Mouse (Mus musculus): ENCODE measurements around the gene Sox5.

Sox5 gene

DNA sequence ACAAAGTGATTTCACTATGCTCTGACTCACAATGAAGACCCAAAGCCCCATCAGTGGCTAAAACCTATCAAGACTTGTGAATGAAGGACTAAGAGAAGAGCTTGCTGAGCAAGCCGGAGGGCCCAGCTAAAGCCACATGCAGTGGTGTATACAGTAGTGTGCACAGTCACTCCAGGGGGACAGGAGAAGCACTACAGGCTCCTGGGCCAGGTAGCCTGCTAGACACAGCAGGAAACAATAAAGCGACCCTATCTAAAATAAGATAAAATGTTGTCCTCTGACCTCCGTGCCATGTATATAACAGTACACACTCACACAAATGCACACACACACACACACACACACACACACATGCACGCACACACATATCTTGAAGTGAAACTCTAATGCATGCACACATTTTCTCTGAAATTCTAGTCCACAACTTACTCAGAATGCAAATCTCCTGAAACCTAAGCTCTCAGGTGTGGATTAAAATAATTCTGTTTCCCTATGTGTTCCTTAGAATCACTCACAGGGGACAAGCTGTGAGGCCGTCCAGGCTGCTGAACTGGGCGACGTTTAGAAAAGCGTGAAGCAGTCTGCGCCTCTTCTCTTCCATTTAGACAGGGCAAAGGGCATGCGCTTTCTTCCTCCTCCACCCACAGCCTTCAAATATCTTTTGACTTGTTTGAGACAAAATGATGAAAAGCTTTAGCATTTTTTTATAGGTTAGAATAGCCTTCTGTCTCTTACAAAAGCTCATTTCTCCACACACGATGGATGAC is 197.5 kb downstream of the Sox5 start:
- no peak for DNase-seq (ENCODE audit: extremely low spot score, low spot score)

DNA sequence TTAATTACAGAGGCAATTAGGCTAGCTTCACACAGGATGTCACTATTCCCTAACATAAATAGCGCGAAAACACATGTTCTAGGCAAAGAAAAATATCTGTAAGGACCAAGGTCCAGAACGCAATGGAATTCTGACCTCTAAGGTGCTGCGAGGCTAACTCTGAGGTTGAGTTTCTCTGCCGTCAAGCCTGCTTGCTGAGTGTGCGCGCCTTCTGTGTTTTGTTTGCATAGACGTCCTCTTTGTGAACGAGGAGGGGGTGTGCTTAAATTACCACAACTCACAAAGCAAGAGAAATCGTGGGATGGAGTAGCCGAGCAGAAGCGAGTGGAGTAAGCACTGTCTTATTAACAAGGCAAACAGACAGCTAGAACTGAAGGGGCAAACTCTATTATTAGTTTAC is 202.5 kb downstream of the Sox5 start:
- no peak for DNase-seq (ENCODE audit: extremely low spot score, low spot score)

DNA sequence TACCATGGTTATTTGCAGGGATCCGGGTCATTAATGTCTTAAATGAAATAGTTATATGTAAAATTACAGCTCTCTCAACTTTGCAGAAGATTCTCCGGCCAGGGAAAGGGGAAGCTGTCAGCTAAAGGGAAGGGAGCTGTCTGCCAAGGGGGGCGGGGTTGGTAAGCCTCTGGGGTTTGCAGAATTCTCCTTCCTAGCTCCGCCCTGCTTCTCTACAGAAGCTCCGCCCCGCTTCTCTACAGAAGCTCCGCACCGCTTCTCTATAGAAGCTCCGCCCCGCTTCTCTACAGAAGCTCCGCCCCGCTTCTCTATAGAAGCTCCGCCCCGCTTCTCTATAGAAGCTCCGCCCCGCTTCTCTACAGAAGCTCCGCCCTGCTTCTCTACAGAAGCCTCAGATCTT is 210.9 kb downstream of the Sox5 start:
- no peak for DNase-seq (ENCODE audit: extremely low spot score, low spot score)

DNA sequence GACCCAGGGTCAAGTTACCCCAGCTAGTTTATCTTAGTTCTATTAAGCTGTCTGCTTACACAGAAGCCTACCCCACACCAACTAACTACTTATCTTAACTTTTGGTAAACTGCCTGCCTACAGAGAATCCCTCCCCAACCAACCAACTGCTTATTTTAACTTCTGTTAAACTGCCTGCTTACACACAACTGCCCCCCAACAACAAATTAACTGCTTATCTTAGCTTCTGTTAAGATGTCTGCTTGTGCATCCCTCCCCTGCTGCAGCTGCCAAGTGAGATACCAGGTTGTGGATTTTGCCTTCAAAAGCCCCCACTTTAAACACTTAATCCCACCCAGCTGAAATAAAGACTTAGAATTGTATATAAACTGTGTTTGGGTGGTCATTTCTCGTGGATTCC is 215.9 kb downstream of the Sox5 start:
- DNase-seq (ENCODE audit: extremely low spot score, low spot score): no peak

DNA sequence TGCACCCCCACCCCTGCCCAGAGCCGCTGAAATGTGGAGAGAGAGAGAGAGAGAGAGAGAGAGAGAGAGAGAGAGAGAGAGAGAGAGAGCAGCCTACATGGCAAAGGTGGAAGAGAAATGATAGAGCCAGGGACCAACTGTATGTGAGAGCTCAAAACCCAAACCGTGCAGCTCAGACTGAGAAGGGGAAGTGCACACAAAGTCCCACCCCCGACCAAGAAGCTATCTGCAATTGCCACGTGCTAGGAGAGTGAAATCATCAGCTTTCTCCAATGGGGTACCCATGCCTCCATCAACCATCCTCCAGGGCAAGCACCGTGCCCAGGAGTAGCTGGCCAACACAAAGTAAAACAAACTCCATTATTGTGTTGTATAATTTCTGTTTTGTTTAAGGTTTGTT is 220.1 kb downstream of the Sox5 start:
- DNase-seq (ENCODE audit: extremely low spot score, low spot score): no peak

DNA sequence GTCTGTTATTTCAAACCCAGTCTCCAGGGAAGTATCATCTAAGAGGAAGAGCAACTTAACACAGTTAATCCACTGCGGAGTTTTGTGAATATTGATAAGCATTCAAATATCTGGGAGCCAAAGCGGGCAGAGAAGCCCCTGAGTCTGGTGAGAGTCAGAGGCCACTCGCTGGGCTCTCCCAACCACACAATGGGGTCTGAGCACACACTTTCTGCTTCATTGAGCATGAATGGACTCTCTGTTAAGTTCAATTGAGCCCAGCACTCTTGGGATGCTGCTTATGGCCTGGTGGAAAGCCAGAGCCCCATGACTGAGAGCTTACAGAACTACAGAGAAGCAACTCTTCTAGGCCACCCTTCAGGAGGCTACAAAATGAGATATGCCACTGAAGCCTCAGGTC is 221.6 kb downstream of the Sox5 start:
- no peak for DNase-seq (ENCODE audit: extremely low spot score, low spot score)

DNA sequence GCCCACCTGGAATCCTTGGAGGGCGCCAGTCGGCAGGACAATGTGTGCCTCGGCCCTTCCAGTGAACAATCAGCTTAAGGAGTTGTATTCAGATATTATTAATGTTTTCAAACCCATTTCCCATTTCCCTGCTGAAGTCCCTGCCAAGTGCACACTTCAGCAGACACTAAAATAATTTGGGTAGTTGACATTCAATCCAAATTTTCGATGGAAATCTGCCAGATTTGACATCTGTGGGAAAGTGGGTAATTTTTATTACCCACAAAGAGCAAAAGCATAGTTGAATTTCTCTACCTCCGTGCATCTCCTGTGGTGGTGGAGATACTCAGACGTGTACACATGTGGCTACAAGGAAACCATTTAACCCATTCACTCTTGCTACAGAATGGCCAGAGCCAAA is 228.3 kb downstream of the Sox5 start:
- DNase-seq (ENCODE audit: extremely low spot score, low spot score): no peak

DNA sequence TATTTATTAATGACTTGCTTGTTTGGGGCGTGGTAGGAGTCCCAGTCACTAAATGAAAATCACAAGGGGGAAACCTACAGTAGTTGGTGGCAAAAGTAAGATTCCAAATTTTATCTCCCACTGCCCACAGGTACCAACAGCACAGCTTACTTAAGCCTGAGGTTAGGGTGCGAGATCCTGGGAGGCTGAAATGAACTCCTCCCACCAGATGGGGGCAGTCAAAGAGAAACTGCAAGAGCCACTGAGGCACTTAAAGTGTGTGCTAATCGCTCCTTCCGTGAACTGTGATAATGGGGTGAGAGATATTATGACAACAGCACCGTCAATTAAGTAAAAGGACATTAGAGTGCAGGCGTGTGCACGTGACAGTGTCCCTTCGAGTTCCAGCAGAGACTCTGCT is 232.8 kb downstream of the Sox5 start:
- DNase-seq (ENCODE audit: extremely low spot score, low spot score): no peak

DNA sequence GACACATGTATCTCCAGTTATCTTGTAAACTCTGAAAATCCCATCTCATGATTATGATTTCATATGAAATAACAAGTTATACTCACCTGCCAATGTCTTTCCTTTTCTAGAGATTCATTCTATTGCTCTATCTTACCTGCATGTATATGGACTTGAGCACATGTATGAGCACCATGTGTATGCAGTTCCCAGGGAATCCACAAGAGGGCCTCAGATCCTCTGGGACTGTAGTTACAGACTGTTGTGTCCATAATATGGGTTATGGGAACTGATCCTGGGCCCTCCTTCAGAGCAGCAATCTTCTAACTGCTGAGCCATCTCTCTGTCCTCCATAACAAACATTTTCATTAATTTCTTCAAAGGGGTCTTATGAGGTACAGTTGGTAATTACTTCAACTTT is 234.6 kb downstream of the Sox5 start:
- no peak for DNase-seq (ENCODE audit: extremely low spot score, low spot score)

DNA sequence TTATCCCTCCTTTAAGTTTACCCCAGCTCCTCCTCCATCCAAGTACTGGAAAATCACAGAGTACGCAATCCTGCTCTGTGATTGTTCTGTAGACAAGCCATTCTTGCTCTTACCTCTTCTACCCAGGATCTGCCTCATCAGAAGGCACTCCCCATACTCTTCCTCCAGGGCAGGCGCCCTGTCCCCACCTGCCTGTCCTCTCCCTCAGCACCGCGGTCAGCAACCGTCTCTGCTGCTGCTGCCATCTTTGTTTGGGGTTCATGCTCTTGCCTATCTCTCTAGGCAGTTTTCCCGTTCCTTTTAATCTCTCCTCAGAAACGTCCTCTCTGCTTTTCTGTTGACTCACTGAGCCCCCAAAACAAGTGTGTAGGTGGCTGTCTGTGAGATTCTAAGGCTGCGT is 236.2 kb downstream of the Sox5 start:
- no peak for DNase-seq (ENCODE audit: extremely low spot score, low spot score)

DNA sequence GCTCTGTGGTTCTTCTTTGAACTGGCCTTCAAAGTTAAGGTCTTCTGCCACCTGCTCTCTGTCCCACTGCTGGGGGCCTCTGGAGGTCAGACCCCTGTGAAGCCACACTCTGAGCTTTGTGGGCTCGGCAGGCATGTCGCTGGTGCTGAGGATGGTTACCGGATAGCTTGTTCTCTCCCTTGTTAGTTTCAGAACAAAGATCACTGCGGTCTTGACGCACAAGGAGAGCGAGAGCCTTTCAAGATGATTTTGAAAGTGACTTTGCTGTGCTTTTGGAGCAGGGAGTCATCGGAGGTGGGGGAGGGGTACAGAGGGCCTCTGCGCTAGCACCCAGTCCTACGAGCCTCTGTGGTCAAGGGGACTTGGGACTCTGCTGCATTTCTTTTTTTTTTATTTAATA is 240.5 kb downstream of the Sox5 start:
- DNase-seq (ENCODE audit: extremely low spot score, low spot score): no peak

DNA sequence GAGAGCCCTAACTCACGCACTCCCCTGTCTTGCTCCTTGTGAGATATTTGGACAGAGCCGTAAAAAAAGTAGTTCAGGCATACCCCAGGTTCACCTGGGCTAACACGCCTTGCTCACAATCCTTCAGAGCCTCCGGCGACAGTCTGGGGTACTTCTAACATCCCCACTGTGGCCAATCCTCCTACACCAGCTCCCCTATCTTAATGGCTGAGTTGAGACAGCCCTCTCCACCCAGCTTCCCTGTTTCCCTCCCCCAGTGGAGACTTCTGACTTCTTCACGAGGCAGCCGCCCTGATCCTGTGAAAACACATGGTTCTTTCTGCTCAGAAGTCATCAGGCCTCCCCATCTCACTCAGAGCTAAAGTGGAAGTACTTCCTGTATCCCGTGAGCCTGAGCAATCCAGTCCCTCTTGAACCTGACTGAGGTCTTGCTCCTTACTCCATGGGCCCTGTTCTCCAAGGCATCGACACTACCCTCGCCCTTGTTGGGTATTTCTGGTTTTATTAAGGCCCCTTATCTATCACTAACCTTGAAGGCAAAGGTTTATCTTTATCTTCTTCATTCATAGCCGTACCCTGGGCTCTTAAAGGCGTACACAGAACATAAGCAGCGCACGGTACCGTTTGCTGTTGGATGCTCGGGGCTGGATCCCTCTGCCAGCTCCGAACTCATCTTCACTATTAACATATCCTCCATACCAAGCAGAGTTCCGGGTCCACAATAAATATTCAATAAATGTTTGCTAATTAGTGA is 242.2 kb downstream of the Sox5 start:
- DNase-seq (ENCODE audit: extremely low spot score, low spot score): no peak

DNA sequence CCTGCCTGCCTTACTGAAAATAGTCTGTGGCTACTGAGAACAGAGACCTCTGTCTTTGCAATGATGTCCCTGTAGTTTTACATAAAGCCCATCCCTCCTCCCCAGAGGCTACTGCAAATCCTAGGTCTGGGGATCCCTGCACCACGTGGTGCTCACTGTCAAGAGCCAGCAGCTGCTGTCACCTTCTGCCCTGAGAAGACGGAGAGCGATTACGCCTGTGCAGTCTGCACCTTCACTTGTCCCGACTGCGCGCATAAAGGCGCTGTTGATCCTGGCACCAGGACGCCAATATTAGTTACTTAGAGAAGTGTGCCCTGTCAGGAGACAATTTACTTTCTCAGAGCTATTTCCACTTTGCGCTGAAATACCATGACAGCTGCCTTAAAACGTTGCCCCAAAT is 258.3 kb downstream of the Sox5 start:
- no peak for DNase-seq (ENCODE audit: extremely low spot score, low spot score)

DNA sequence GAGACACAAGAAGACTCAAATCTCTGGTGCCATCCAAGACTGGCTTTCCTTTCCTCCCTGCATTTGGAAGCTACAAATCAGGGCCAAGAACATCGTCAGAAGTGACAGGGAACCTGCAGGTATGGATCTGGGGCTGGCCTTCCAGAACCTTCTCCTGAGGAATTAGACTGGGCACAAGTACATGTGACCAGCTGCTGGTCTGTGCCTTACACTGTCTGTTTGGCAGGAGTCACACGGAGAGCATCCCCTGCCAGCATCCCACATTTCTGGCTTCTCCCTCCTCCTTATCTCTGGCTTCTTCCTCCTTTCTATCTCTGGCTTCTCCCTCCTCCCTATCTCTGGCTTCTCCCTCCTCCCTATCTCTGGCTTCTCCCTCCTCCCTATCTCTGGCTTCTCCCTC is 263.0 kb downstream of the Sox5 start:
- no peak for DNase-seq (ENCODE audit: extremely low spot score, low spot score)

DNA sequence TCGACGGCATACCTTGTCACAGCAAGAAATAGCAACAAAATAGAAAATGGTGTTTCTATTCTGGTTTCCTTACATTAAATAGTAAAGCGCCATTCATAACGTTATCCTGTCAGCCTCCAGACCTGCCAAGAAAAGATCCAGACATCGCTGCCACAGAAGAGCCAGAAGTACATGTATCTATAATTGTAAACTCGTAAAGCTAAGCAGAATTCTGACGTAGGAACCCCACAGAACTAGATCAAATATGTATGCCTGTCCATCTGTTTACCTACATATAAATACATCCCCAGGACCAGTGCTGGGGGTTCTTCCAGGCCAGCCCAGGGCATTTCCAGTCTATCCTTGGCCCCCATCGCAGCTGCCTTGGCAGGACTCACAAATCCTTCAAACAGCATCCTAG is 265.9 kb downstream of the Sox5 start:
- DNase-seq (ENCODE audit: extremely low spot score, low spot score): no peak

DNA sequence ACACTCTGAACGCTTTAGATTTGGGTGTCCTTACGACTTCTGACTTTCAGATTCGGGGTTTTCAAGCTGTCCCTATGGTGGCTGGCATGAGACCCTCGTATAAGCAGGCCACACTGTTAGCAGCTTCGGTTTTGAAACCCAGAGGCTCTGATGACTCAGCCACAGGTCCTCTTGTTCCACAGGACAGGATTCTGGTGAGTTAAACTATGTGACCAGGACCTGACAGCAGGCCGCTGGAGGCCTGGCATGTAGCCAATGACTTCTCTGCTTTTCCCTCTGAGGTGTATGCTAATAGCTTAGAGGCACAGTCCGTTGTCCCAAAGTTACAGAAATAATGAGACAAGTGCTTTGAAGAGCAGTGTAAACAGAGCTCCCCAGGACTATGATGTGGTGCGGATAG is 268.0 kb downstream of the Sox5 start:
- no peak for DNase-seq (ENCODE audit: extremely low spot score, low spot score)

DNA sequence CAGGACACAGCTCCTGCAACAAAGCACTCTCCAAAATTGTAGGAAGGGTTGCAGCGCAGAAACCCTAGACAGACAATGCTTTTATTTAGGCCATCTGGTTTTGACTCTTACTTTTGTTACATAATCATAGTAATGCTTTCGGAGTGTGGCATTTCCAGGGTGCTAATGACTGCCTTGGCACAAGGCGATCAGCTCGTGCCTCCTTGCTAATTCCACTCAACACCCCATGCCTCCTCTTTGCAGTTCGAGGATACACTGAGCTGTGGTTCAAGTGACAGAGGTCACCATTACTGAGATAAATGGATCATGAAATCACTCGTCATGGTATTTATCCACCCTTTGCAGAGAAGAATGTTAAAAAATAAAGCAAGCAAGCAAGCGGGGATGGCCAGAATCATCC is 269.9 kb downstream of the Sox5 start:
- no peak for DNase-seq (ENCODE audit: extremely low spot score, low spot score)

DNA sequence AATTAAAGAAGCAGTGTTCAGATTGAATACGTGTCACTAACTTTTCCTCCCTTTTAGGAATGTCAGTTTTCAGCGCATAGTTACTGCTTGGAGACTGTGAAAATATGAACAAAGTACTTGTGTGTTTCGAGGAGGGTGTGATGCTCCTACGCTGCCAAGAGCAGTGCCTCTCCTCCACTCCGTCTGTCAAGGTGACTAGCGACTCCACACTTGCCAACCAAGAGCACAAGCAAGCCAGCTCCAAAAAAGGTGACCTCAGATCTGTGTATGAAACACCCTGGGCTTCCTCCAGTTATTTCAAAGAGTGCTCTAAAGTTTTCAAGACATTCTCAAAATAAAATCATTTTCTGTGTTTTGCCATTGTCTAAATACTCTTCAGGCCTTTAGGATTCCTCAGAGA is 271.6 kb downstream of the Sox5 start:
- no peak for DNase-seq (ENCODE audit: extremely low spot score, low spot score)

DNA sequence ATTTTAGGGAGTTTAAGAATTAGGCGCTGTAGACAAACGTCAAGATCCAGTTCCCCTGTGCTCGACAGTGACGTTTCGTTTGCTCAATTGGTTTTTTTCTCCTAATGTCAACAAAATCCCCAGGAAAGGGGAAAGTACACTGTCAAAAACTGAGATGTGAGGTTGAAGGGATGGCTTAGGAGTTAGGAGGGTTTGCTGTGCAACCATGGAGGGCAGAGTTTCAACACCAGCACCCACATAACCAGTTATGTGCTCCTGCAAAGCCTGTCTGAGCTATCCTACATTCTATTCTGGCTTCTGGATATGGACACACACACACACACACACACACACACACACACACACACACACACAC is 277.6 kb downstream of the Sox5 start:
- DNase-seq (ENCODE audit: extremely low spot score, low spot score): no peak

DNA sequence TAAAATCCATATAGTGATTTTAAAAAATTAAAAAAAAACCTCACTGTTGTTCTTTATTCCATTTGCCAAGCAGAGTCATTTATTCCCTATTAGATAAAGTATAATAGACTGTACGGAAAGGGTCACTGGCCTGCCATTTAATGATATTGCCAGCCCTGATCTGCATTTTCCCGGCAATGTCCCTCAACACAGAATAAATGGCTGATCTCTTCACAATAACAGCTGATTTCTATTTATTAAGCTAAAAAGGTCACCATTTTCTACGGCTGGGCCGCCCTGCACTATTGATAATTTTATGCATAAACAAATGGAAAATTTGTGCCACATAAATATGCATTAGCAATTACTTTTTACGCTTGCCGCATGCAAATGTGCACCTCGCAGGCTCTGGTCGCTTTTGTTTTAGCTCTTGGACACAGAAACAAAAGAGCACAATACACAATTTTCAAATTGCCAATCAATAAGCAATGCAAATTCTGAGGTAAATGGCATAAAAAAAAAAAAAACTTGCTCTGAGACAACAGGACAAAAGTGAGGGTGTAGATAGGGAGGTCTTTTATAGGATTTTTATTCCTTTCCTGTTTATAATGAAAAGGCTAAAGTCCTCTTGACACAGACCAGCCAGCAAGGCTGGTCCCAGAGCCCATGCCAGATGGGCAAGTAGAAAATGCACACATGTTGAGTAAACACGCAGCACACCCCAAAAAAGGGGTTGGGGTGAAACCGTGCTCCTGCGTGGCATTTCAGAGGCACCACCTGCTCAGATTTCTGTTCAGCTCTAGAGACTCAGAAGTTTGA is 278.2 kb downstream of the Sox5 start:
- no peak for DNase-seq (ENCODE audit: extremely low spot score, low spot score)

DNA sequence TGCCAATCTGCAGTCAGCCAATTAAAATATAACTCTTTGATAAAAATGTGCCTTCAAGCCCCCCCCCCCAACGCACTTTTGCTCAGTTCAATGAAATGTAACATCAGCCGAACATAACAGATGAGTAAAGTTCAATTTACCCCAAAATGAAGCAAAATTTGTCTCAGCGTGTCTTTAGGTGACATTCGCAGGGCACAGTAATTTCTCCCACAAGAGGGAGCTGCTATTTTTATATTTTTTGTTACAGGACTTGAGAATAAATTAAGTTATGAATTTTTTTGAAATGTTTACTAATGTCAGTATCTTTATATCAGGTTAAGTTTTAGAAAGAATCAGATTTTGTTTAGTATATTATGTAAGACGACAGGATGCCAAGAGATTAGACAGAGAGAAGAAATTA is 280.3 kb downstream of the Sox5 start:
- no peak for DNase-seq (ENCODE audit: extremely low spot score, low spot score)

DNA sequence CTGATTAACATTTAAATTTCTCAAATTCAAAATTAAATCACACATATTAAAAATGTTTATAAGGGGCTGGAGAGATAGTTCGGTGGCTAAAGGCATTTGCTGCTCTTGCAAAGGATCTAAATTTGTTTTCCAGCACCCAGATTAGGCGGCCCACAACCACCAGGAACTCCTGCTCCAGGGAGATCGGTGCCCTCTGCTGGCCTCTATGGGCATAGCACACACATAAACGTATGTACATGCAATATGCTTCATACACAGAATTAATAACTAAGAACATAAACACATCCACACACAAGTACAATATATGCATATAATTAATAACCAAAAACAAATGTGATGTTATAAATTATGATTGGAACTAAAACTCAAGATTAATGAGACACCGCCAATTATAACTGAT is 283.6 kb downstream of the Sox5 start:
- DNase-seq (ENCODE audit: extremely low spot score, low spot score): no peak

Data from neural tube, embryonic 10.5 days (tissue).